Mouse (Mus musculus) heart, postnatal 10 days (tissue): ENCODE results near the gene Zfp385b. TPM values are rescaled to one million over a fixed set of nuclear protein-coding genes. Genes with fewer than 3 reads are reported as not detected.
A peak's percentile ranks its signal among the peaks of the same experiment; 100 is the strongest.

Experiments
- DNase-seq, 2 experiments: peaks; one replicate each; pipeline ENCODE4 v3.0.0; 2021
- intact Hi-C: fragments of 180-260 bp; cut with DNase I; formaldehyde crosslinking; loops from one replicate; pipeline ENCODE4 v1.15.1; 2025
- total RNA-seq, 2 experiments: library from RNA; stranded (reverse); gene quantifications; 2 replicates each; pipeline ENCODE4 v1.2.3; 2021

Zfp385b gene
- total RNA-seq, 2 experiments from 2014 or later = 6.7 to 7.1 TPM

- intact Hi-C loops = loop anchor here (2.0 to 5.0 kb wide), 2 partner anchors 111 to 227 kb away; no protein-coding TSS in a partner anchor
- DNase-seq = peak; percentile 68 to 71
Observed at GRCm38 (mm10) chr2:77795859-77796552, 23.4 kb downstream of the Zfp385b start.

- intact Hi-C loops = no loop called here
- no peak for DNase-seq
Observed at GRCm38 (mm10) chr2:77790846-77791245, 28.6 kb downstream of the Zfp385b start.

GRCm38 (mm10) chr2:77790295-77790694, 29.1 kb downstream of the Zfp385b start:
- intact Hi-C loops = no loop called here
- no peak for DNase-seq

GRCm38 (mm10) chr2:77781390-77781789, 38.0 kb downstream of the Zfp385b start:
- intact Hi-C loops = no loop called here
- no peak for DNase-seq

GRCm38 (mm10) chr2:77777781-77778180, 41.7 kb downstream of the Zfp385b start:
- intact Hi-C loops = no loop called here
- DNase-seq = no peak

GRCm38 (mm10) chr2:77777047-77777686, 42.3 kb downstream of the Zfp385b start:
- intact Hi-C loops = no loop called here
- no peak for DNase-seq

GRCm38 (mm10) chr2:77775247-77775880, 44.1 kb downstream of the Zfp385b start:
- peak; percentile 17 to 28 for DNase-seq
- intact Hi-C loops = no loop called here

GRCm38 (mm10) chr2:77770056-77770697, 49.3 kb downstream of the Zfp385b start:
- DNase-seq = no peak

GRCm38 (mm10) chr2:77768321-77768886, 51.0 kb downstream of the Zfp385b start:
- no peak for DNase-seq
- intact Hi-C loops = no loop called here

More at GRCm38 (mm10) chr2:77770056-77770697, 49.3 kb downstream of the Zfp385b start:
- intact Hi-C loops = no loop called here

- intact Hi-C loops = no loop called here
Observed at GRCm38 (mm10) chr2:77761967-77762366, 57.5 kb downstream of the Zfp385b start.

GRCm38 (mm10) chr2:77758403-77759071, 60.9 kb downstream of the Zfp385b start:
- DNase-seq = no peak
- intact Hi-C loops = no loop called here

More at GRCm38 (mm10) chr2:77761967-77762366, 57.5 kb downstream of the Zfp385b start:
- DNase-seq = no peak

GRCm38 (mm10) chr2:77752491-77752890, 66.9 kb downstream of the Zfp385b start:
- intact Hi-C loops = no loop called here
- DNase-seq = no peak

- intact Hi-C loops = no loop called here
- DNase-seq = no peak
Observed at GRCm38 (mm10) chr2:77749631-77750030, 69.8 kb downstream of the Zfp385b start.

- DNase-seq = no peak
- intact Hi-C loops = no loop called here
Observed at GRCm38 (mm10) chr2:77746417-77746816, 73.0 kb downstream of the Zfp385b start.

GRCm38 (mm10) chr2:77745246-77745645, 74.2 kb downstream of the Zfp385b start:
- intact Hi-C loops = no loop called here
- no peak for DNase-seq

GRCm38 (mm10) chr2:77742359-77742758, 77.1 kb downstream of the Zfp385b start:
- intact Hi-C loops = no loop called here
- DNase-seq = no peak

GRCm38 (mm10) chr2:77730196-77730595, 89.2 kb downstream of the Zfp385b start:
- DNase-seq = no peak
- intact Hi-C loops = no loop called here

- intact Hi-C loops = no loop called here
- no peak for DNase-seq
Observed at GRCm38 (mm10) chr2:77726798-77727197, 92.6 kb downstream of the Zfp385b start.

- no peak for DNase-seq
- intact Hi-C loops = no loop called here
Observed at GRCm38 (mm10) chr2:77720806-77721205, 98.6 kb downstream of the Zfp385b start.

GRCm38 (mm10) chr2:77716367-77716766, 103.1 kb downstream of the Zfp385b start:
- intact Hi-C loops = no loop called here
- DNase-seq = no peak
